Mouse (Mus musculus): ENCODE measurements around the gene Cldn24. TPM values are rescaled to one million over a fixed set of nuclear protein-coding genes. Genes with fewer than 3 reads are reported as not detected.
"Not testable (repeated sequence)": the region's sequence is repeated elsewhere in the genome, so short reads cannot be mapped to it uniquely, and the experiment has no call there.

Gene Cldn24
- not detected for total RNA-seq (2021)
- long read RNA-seq, experiment 1: 0 reads
- long read RNA-seq, experiment 2: 0 reads

- DNase-seq (ENCODE audit: low spot score): no peak
Measured at GRCm38 (mm10) chr8:47821843-47822242, at the start of gene Cldn24. Gene Cldn24, plus strand, starts transcription at chr8:47822143.

DNA sequence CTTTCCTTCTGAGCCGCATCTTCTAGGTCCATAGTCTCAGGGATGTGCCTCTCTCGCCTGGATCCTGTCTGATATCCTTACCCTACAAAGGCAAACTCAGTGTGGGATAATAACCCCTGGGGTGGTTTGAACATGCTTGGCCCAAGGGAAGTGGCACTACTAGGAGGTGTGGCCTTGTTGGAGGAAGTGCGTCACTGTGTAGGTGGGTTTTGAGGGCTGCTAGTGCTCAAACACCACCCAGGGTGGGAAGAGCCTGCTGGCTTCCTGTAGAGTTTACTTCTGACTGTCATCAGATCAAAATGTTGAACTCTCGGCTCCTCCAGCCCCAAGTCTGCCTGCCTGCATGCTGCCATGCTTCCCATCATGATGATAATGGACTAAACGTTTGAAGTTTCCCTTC, 49.0 kb upstream of the Cldn24 start:
- no peak for DNase-seq (ENCODE audit: low spot score)

DNA sequence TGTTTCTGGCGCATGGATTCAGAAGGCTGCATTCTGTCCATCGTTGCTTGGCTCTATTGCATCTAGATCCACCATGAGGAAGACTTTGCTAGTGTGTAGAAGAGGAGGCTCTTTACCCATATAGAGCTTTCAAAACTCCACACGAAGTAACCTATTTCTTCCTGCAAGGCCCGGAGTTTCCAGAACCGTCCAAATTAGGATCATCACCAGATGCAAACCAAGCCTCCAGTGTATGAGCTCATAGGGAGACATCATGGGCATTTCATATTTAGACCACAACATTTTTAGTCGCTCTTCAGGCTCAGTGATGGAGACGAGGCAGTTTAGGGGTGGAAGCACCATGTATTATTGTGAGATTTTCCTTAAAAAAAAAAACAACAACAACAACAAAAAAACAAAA, 44.5 kb upstream of the Cldn24 start:
- DNase-seq (ENCODE audit: low spot score): no peak

- DNase-seq (ENCODE audit: low spot score): no peak
Measured at GRCm38 (mm10) chr8:47779589-47779988, 42.4 kb upstream of the Cldn24 start.

DNA sequence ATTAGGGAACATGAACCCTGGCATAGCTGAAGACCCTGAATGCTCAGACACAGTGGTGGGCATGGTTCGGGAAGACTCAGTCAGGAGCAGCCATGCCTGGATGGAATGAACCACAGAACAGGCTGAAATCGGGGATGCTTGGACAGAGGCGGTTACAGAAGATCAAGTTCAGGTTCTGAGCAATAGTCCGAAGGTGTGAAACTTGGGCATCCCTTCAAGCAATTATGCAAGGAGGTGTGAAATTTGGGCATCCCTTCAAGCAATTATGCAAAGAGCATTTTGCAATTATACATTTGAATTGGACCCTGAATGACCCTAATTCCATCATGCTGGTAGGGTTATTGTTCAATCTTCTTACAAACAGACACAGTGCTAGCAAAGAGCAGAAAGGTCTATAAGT, 40.1 kb upstream of the Cldn24 start:
- no peak for DNase-seq (ENCODE audit: low spot score)

DNA sequence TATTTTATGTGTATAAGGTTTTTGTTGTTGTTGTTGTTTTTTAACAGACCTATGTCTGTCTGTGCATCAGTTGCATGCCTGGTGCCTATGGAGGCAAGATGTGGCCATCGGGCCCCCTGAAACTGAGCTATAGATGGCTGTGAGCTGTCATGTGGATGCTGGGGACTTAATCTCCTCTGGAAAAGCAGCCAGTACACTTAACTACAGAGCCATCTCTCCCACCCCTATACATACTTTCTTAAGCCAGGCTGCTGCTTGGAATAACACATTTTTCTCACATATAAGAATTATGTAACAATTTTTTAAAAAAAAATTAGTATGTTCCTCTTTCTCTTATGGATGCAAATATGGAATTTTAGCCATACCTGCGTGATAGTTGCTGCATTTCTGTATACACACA, 38.4 kb upstream of the Cldn24 start:
- DNase-seq (ENCODE audit: low spot score): no peak

DNA sequence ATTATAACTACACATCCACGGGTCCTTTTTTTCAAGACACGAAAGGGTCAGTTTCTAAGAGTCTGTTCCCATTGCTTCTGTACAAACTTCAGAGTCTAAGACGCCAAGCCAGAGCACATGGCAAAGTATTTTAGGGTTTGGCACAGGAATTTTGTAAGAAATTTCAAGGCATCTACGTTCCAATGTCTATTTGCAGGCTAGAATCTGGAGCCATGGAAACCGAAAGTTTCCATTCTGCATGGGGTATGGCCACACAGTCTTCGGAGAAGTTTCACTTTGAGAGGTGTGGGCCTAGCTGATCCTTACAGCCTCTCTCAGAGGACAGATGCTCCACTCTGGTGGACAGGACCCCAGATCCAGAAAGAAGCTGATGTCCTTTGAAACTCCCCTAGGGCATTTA, 38.0 kb upstream of the Cldn24 start:
- peak; percentile 24 for DNase-seq (ENCODE audit: low spot score)

- peak; percentile 54 for DNase-seq (ENCODE audit: low spot score)
Measured at GRCm38 (mm10) chr8:47784436-47784835, 37.5 kb upstream of the Cldn24 start.

- no peak for DNase-seq (ENCODE audit: low spot score)
Measured at GRCm38 (mm10) chr8:47786323-47786722, 35.6 kb upstream of the Cldn24 start.

DNA sequence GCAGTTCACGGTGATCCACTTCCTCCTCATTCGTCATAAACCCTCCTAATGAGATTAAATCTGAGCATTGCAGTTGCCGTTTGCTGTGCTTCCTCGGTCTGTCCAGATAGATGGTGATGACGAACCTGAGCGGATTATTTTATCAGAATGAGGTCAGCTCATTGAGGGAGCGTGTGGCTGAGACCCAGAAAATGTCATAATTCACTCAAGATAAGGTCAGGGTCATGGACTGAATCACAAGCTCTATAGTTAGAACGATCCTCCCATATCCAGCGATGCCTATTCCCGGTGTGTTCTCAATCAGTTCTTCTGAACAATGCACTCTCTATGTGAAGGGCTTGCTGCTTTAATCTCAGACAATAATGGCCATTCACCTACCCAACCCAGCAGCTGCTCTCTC, 34.2 kb upstream of the Cldn24 start:
- no peak for DNase-seq (ENCODE audit: low spot score)

DNA sequence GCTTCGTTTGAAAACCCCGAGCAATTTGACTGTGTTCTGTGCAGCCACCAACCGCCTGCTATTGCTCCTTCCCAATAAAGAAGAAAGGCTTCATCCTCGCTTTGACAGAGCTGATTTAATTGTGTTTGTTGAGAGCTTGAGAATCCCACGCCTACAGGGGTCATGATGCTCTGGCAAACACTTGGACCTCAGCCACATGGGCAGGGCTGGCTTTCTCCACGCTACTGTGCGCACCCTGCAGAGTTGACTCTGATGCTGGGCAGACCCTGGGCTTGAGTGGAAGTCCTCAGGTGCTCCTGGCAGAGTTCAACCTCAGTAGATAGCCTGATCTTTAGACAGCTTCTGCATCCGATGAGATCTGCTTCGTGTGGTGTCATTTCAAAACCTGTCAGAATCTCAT, 30.0 kb upstream of the Cldn24 start:
- DNase-seq (ENCODE audit: low spot score): no peak

DNA sequence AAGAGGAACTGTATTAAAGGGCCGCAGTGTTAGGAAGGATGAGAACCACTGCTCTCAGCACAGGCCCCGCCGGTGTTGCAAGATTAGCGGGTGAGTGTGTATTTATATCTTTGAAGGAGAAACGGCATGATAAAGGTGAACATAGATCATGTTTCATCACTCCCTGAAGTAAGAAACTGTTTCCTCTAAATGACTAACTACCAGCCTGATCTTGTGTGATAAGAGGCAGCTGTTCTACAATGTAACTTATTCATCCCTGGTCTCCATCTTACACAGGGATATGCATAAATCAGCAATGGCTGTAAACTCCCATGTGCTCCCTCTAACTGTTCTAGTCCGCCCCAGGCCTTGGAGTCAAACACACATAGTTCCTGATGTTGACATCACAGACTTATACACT, 22.5 kb upstream of the Cldn24 start:
- no peak for DNase-seq (ENCODE audit: low spot score)

DNA sequence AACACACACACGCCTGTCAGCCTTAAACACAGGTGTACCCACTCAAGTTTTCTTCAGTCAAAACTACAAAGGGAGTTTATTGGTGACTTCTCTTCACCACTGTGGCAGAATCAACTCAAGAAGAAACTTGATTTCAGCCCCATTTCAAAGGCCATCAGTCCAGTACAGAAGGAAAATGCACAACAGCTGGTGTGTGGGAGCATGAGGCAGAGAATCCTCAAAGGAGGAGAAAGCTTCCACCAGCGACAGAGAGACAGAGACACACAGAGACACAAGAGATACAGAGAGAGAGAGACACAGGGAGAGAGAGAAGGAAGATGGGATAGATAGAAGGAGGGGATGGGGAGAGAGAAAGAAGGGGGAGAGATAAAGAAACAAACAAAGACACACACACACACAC, 19.6 kb upstream of the Cldn24 start:
- DNase-seq (ENCODE audit: low spot score): no peak

- DNase-seq (ENCODE audit: low spot score): no peak
Measured at GRCm38 (mm10) chr8:47804262-47804661, 17.7 kb upstream of the Cldn24 start.

GRCm38 (mm10) chr8:47809970-47810665, 11.8 kb upstream of the Cldn24 start:
- DNase-seq (ENCODE audit: low spot score): no peak

- no peak for DNase-seq (ENCODE audit: low spot score)
Measured at GRCm38 (mm10) chr8:47810666-47811015, 11.3 kb upstream of the Cldn24 start.

DNA sequence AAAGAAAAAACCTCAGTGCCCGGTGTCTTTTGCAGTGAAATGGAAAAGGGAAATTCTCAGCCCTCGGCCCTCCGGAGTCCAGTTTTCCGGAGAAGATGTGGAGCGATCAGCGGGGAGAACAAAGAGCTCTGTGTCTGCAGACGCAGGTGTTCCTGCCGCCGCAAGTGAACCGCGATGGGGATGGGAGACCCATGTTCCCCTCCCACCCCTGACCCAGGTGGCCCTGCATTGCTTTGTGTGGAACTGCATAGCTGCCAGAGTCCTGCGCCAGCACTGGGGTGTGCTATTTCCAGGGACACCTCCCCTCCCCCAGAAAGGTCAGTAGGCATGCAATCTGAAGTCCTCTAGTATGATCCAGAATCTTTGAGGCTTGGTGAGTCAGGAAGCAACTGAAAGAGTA, 10.7 kb upstream of the Cldn24 start:
- no peak for DNase-seq (ENCODE audit: low spot score)

GRCm38 (mm10) chr8:47819034-47819433, 2.9 kb upstream of the Cldn24 start:
- no peak for DNase-seq (ENCODE audit: low spot score)

- no peak for DNase-seq (ENCODE audit: low spot score)
Measured at GRCm38 (mm10) chr8:47820914-47821772, 800 bp upstream of the Cldn24 start.

- not testable (repeated sequence) for DNase-seq (ENCODE audit: low spot score)
Measured at GRCm38 (mm10) chr8:47822541-47822940, 598 bp downstream of the Cldn24 start.

GRCm38 (mm10) chr8:47823777-47824176, 1.8 kb downstream of the Cldn24 start:
- DNase-seq (ENCODE audit: low spot score): no peak

GRCm38 (mm10) chr8:47824182-47824581, 2.2 kb downstream of the Cldn24 start, which contains the start of gene Cldn22:
Gene Cldn22, plus strand, starts transcription at chr8:47824482.
- no peak for DNase-seq (ENCODE audit: low spot score)

- DNase-seq (ENCODE audit: low spot score): no peak
Measured at GRCm38 (mm10) chr8:47825596-47825995, 3.7 kb downstream of the Cldn24 start.

All from gastrocnemius, adult 18-20 months (tissue).